ENCODE assay signal across 51 mouse cellular contexts in the genomic region with DNA sequence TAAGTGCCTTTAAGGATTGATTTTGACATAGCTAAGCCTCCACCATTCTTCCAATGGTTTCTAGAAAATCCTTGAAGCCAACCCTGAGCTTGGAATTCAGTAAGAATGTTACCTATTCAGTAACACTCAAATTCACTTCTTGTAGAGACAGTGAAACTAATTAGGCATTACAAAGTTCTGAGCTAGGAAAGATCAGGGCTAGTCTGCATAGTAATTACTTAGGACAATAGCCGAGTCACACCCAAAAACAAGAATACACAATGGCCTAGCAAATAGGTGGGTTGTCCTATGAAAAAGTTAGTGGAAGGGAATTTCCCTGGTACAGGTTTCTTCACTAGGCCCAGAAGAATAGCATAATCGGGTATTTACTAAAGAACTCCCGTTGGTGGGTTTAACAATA. TPM values are rescaled to one million over a fixed set of nuclear protein-coding genes. Genes with fewer than 3 reads are reported as not detected.
"Had no signal": no experiment of that assay in that cellular context is flagged by ENCODE, and none has a peak within 500 bp of the region (broad histone marks: within the 10 kb centered on the region; RNA-seq: fewer than 3 reads in every experiment).

No protein-coding gene starts in this region.

- H3K9ac ChIP-seq: heart, embryonic 12.5 days; heart, embryonic 13.5 days; heart, embryonic 15.5 days; hindbrain, embryonic 12.5 days; hindbrain, embryonic 13.5 days; hindbrain, embryonic 14.5 days; hindbrain, embryonic 15.5 days; intestine, embryonic 15.5 days; kidney, embryonic 15.5 days had no signal

- H3K27me3 ChIP-seq: heart, embryonic 12.5 days; heart, embryonic 13.5 days; heart, embryonic 15.5 days; hindbrain, embryonic 12.5 days; hindbrain, embryonic 13.5 days; hindbrain, embryonic 15.5 days; intestine, embryonic 15.5 days; kidney, embryonic 15.5 days had no signal

- H3K27ac ChIP-seq: heart, embryonic 13.5 days; heart, embryonic 15.5 days; hindbrain, embryonic 10.5 days; hindbrain, embryonic 12.5 days; hindbrain, embryonic 13.5 days; hindbrain, embryonic 14.5 days; hindbrain, embryonic 15.5 days; hindbrain, postnatal 0 days; intestine, embryonic 15.5 days; kidney, embryonic 15.5 days; kidney, postnatal 0 days; layer of hippocampus, adult 2 months; left cerebral cortex, adult 2 months had no signal

- H3K36me3 ChIP-seq: heart, embryonic 12.5 days; heart, embryonic 13.5 days; heart, embryonic 15.5 days; hindbrain, embryonic 10.5 days; hindbrain, embryonic 12.5 days; hindbrain, embryonic 13.5 days; hindbrain, embryonic 15.5 days; intestine, embryonic 15.5 days; kidney, embryonic 15.5 days had no signal

- H3K4me1 ChIP-seq: heart, embryonic 12.5 days; heart, embryonic 13.5 days; heart, embryonic 15.5 days; hindbrain, embryonic 10.5 days; hindbrain, embryonic 12.5 days; hindbrain, embryonic 13.5 days; hindbrain, embryonic 15.5 days; intestine, embryonic 15.5 days; kidney, embryonic 15.5 days had no signal

- H3K4me3 ChIP-seq: heart, embryonic 12.5 days; heart, embryonic 13.5 days; heart, embryonic 15.5 days; hindbrain, embryonic 10.5 days; hindbrain, embryonic 12.5 days; hindbrain, embryonic 13.5 days; hindbrain, embryonic 15.5 days; intestine, embryonic 15.5 days; kidney, embryonic 15.5 days; layer of hippocampus, adult 2 months; left cerebral cortex, adult 2 months had no signal

- H3K9me3 ChIP-seq: heart, embryonic 13.5 days; heart, embryonic 15.5 days; hindbrain, embryonic 10.5 days; hindbrain, embryonic 12.5 days; hindbrain, embryonic 13.5 days; hindbrain, embryonic 15.5 days; intestine, embryonic 15.5 days; kidney, embryonic 15.5 days had no signal

- ATAC-seq: hindbrain, embryonic 16.5 days; hindbrain, postnatal 0 days; inflammation-experienced regulatory T-cells, adult 6 months; intestine, embryonic 15.5 days; intestine, embryonic 16.5 days; intestine, postnatal 0 days had no signal

- DNase-seq: heart, postnatal 10 days; heart, postnatal 14 days; heart, postnatal 36 days; heart, postnatal 4 days; kidney, adult 11 months; kidney, adult 18-20 months; kidney, adult 2 months; kidney, adult 8-10 months; kidney, adult 9 months; kidney, postnatal 10 days; kidney, postnatal 14 days; kidney, postnatal 25 days; kidney, postnatal 36 days; kidney, postnatal 4 days; layer of hippocampus, adult 9-11 months; layer of hippocampus, postnatal 36 days had no signal

- H3K4me2 ChIP-seq: heart, embryonic 12.5 days; heart, embryonic 13.5 days; heart, embryonic 15.5 days; hindbrain, embryonic 12.5 days; hindbrain, embryonic 13.5 days; hindbrain, embryonic 14.5 days; hindbrain, embryonic 15.5 days; intestine, embryonic 15.5 days; kidney, embryonic 15.5 days had no signal

RNA-seq across cellular contexts. Expression of a gene that starts 3.8 kb away (rescaled TPM):
- total RNA-seq: heart, postnatal 10 days; heart, postnatal 14 days; heart, postnatal 25 days; heart, postnatal 36 days; heart, postnatal 4 days; hematopoietic stem cell, adult 5-6 weeks; hindbrain, postnatal 0 days; layer of hippocampus, adult 18-20 months; layer of hippocampus, adult 2 months; layer of hippocampus, adult 8-10 months; layer of hippocampus, postnatal 10 days; layer of hippocampus, postnatal 14 days; layer of hippocampus, postnatal 25 days; layer of hippocampus, postnatal 36 days; left cerebral cortex, adult 18-20 months; left cerebral cortex, adult 2 months; left cerebral cortex, adult 8-10 months had no signal
- polyA plus RNA-seq: heart, embryonic 12.5 days; heart, embryonic 13.5 days; heart, embryonic 14.5 days; heart, embryonic 15.5 days; heart, embryonic 16.5 days; heart, postnatal 0 days; hindbrain, embryonic 10.5 days; hindbrain, embryonic 11.5 days; hindbrain, embryonic 12.5 days; hindbrain, embryonic 13.5 days; hindbrain, embryonic 14.5 days; hindbrain, embryonic 15.5 days; hindbrain, embryonic 16.5 days; hindbrain, postnatal 0 days; inflammation-experienced regulatory T-cells, adult 6 months; intestine, embryonic 14.5 days; intestine, embryonic 15.5 days; intestine, embryonic 16.5 days; intestine, postnatal 0 days; kidney, adult 2 months; kidney, embryonic 14.5 days; kidney, embryonic 15.5 days; kidney, embryonic 16.5 days; kidney, postnatal 0 days; large intestine, adult 2 months had no signal

RNA-seq across cellular contexts. Expression of a gene that starts 10.7 kb away (rescaled TPM):
- total RNA-seq: heart, postnatal 10 days; heart, postnatal 14 days; heart, postnatal 25 days; heart, postnatal 36 days; hematopoietic stem cell, adult 5-6 weeks; hindbrain, postnatal 0 days; layer of hippocampus, adult 18-20 months; layer of hippocampus, adult 2 months; layer of hippocampus, adult 8-10 months; layer of hippocampus, postnatal 10 days; layer of hippocampus, postnatal 14 days; layer of hippocampus, postnatal 25 days; left cerebral cortex, adult 18-20 months; left cerebral cortex, adult 2 months; left cerebral cortex, adult 8-10 months had no signal
- polyA plus RNA-seq: heart, embryonic 12.5 days; heart, embryonic 13.5 days; heart, embryonic 14.5 days; heart, embryonic 15.5 days; heart, embryonic 16.5 days; heart, postnatal 0 days; hindbrain, embryonic 10.5 days; hindbrain, embryonic 11.5 days; hindbrain, embryonic 12.5 days; hindbrain, embryonic 14.5 days; hindbrain, embryonic 15.5 days; hindbrain, embryonic 16.5 days; hindbrain, postnatal 0 days; inflammation-experienced regulatory T-cells, adult 6 months; intestine, embryonic 14.5 days; intestine, embryonic 15.5 days; intestine, embryonic 16.5 days; intestine, postnatal 0 days; kidney, adult 2 months; kidney, embryonic 14.5 days; kidney, embryonic 16.5 days; kidney, postnatal 0 days; large intestine, adult 2 months had no signal

RNA-seq across cellular contexts. Expression of a gene that starts 32.6 kb away (rescaled TPM):
- total RNA-seq: heart, postnatal 10 days; heart, postnatal 14 days; heart, postnatal 25 days; heart, postnatal 36 days; heart, postnatal 4 days; hematopoietic stem cell, adult 5-6 weeks; hindbrain, postnatal 0 days; layer of hippocampus, adult 18-20 months; layer of hippocampus, adult 2 months; layer of hippocampus, adult 8-10 months; layer of hippocampus, postnatal 10 days; layer of hippocampus, postnatal 14 days; layer of hippocampus, postnatal 25 days; layer of hippocampus, postnatal 36 days; left cerebral cortex, adult 18-20 months; left cerebral cortex, adult 2 months; left cerebral cortex, adult 8-10 months had no signal
- polyA plus RNA-seq: heart, embryonic 12.5 days; heart, embryonic 13.5 days; heart, embryonic 14.5 days; heart, embryonic 15.5 days; heart, embryonic 16.5 days; heart, postnatal 0 days; hindbrain, embryonic 10.5 days; hindbrain, embryonic 11.5 days; hindbrain, embryonic 12.5 days; hindbrain, embryonic 13.5 days; hindbrain, embryonic 14.5 days; hindbrain, embryonic 15.5 days; hindbrain, embryonic 16.5 days; hindbrain, postnatal 0 days; inflammation-experienced regulatory T-cells, adult 6 months; intestine, embryonic 14.5 days; intestine, embryonic 15.5 days; intestine, embryonic 16.5 days; intestine, postnatal 0 days; kidney, adult 2 months; kidney, embryonic 14.5 days; kidney, embryonic 15.5 days; kidney, embryonic 16.5 days; kidney, postnatal 0 days; large intestine, adult 2 months had no signal

RNA-seq across cellular contexts. Expression of a gene that starts 40.8 kb away (rescaled TPM):
- total RNA-seq: heart, postnatal 10 days; heart, postnatal 14 days; heart, postnatal 25 days; heart, postnatal 36 days; heart, postnatal 4 days; hematopoietic stem cell, adult 5-6 weeks; hindbrain, postnatal 0 days; layer of hippocampus, adult 18-20 months; layer of hippocampus, adult 2 months; layer of hippocampus, adult 8-10 months; layer of hippocampus, postnatal 10 days; layer of hippocampus, postnatal 14 days; layer of hippocampus, postnatal 25 days; layer of hippocampus, postnatal 36 days; left cerebral cortex, adult 18-20 months; left cerebral cortex, adult 2 months; left cerebral cortex, adult 8-10 months had no signal
- polyA plus RNA-seq: heart, embryonic 12.5 days; heart, embryonic 13.5 days; heart, embryonic 14.5 days; heart, embryonic 15.5 days; heart, embryonic 16.5 days; heart, postnatal 0 days; hindbrain, embryonic 10.5 days; hindbrain, embryonic 11.5 days; hindbrain, embryonic 12.5 days; hindbrain, embryonic 13.5 days; hindbrain, embryonic 14.5 days; hindbrain, embryonic 15.5 days; hindbrain, embryonic 16.5 days; hindbrain, postnatal 0 days; inflammation-experienced regulatory T-cells, adult 6 months; intestine, embryonic 14.5 days; intestine, embryonic 15.5 days; intestine, embryonic 16.5 days; intestine, postnatal 0 days; kidney, adult 2 months; kidney, embryonic 14.5 days; kidney, embryonic 15.5 days; kidney, embryonic 16.5 days; kidney, postnatal 0 days; large intestine, adult 2 months had no signal

RNA-seq across cellular contexts. Expression of a gene that starts 50.7 kb away (rescaled TPM):
- total RNA-seq: heart, postnatal 10 days; heart, postnatal 14 days; heart, postnatal 25 days; heart, postnatal 36 days; heart, postnatal 4 days; hematopoietic stem cell, adult 5-6 weeks; hindbrain, postnatal 0 days; layer of hippocampus, adult 18-20 months; layer of hippocampus, adult 2 months; layer of hippocampus, adult 8-10 months; layer of hippocampus, postnatal 10 days; layer of hippocampus, postnatal 14 days; layer of hippocampus, postnatal 25 days; layer of hippocampus, postnatal 36 days; left cerebral cortex, adult 18-20 months; left cerebral cortex, adult 2 months; left cerebral cortex, adult 8-10 months had no signal
- polyA plus RNA-seq: heart, embryonic 12.5 days; heart, embryonic 13.5 days; heart, embryonic 14.5 days; heart, embryonic 15.5 days; heart, embryonic 16.5 days; heart, postnatal 0 days; hindbrain, embryonic 10.5 days; hindbrain, embryonic 11.5 days; hindbrain, embryonic 12.5 days; hindbrain, embryonic 13.5 days; hindbrain, embryonic 14.5 days; hindbrain, embryonic 15.5 days; hindbrain, embryonic 16.5 days; hindbrain, postnatal 0 days; inflammation-experienced regulatory T-cells, adult 6 months; intestine, embryonic 14.5 days; intestine, embryonic 15.5 days; intestine, embryonic 16.5 days; intestine, postnatal 0 days; kidney, adult 2 months; kidney, embryonic 14.5 days; kidney, embryonic 15.5 days; kidney, embryonic 16.5 days; kidney, postnatal 0 days; large intestine, adult 2 months had no signal
